Mouse (Mus musculus) thymus, adult 2 months (tissue): Measurements from ENCODE around the gene Tut4.

Experiments
- CTCF ChIP-seq: fragments of 200-500 bp; IDR thresholded peaks from 2 replicates; pipeline ENCODE4 v1.5.1; 2012; ENCODE audit warnings: mild to moderate bottlenecking, control low read depth, low read length, moderate library complexity, borderline replicate concordance; ENCODE audit not compliant: control insufficient read depth, poor library complexity, insufficient read depth; ENCODE audit errors: extremely low read depth
- POLR2A ChIP-seq: fragments of 200-500 bp; IDR thresholded peaks from 2 replicates; pipeline ENCODE4 v1.6.1; 2012; ENCODE audit warnings: mild to moderate bottlenecking, low read length, control low read depth, moderate library complexity; ENCODE audit not compliant: control insufficient read depth, poor library complexity, insufficient read depth; ENCODE audit errors: extremely low read depth

DNA sequence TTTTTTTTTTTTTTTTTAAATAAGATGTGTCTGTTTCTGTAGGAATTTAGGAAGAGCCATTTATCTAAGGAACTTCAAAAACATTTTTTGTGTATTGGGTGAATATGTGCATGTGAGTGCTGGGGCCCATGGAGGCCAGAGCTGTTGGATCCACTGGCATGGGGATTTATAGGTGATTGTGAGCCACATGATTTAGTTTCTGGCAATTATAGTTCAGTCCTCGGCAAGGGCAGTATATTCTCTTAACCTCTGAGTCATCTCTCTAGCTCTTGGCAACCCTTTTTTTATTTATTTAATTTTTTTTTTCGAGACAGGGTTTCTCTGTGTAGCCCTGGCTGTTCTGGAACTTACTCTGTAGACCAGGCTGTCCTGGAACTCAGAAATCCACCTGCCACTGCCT, 14.4 kb downstream of the Tut4 start:
- TF ChIP-seq CTCF (no peak), POLR2A (no peak)
